Comparison of ENCODE assay signal across 10 mouse cellular contexts in genomic region chr7:118981346-118981745, GRCm38 (mm10). TPM values are rescaled to one million over a fixed set of nuclear protein-coding genes. Genes with fewer than 3 reads are reported as not detected.
A peak's percentile ranks its signal among the peaks of the same experiment; 100 is the strongest.
DNase-seq lines count a peak whose midpoint lies in the region; ATAC-seq and TF ChIP-seq lines count a peak whose summit lies in the region.
"Had no signal": no experiment of that assay in that cellular context is flagged by ENCODE, and none has a peak within 500 bp of the region (broad histone marks: within the 10 kb centered on the region; RNA-seq: fewer than 3 reads in every experiment).

No protein-coding gene starts in this region.

- H3K4me1 ChIP-seq in forebrain, embryonic 13.5 days, result peaks cover 47% of the 10 kb centered on the region
- H3K4me1 ChIP-seq in forebrain, postnatal 0 days (ENCODE audit: insufficient read depth), result peaks cover 7% of the 10 kb centered on the region; the same call in 1 of the 2 replicates
- no peaks in the 10 kb centered on the region for H3K4me1 ChIP-seq in midbrain, postnatal 0 days (ENCODE audit: insufficient read depth, low read length)
- H3K4me1 ChIP-seq in midbrain, embryonic 10.5 days, result peaks cover 41% of the 10 kb centered on the region
- H3K4me1 ChIP-seq in limb, embryonic 10.5 days, result 0 out of 2 replicates have a peak, but pooled peaks cover 3% of the 10 kb centered on the region
- H3K4me1 ChIP-seq in liver, postnatal 0 days (ENCODE audit: insufficient read depth), result 0 out of 2 replicates have a peak, but pooled peaks cover 2% of the 10 kb centered on the region

- no peak for ATAC-seq in forebrain, embryonic 13.5 days
- no peak for ATAC-seq in forebrain, postnatal 0 days
- no peak for ATAC-seq in midbrain, postnatal 0 days (ENCODE audit: low FRiP score)
- no peak for ATAC-seq in liver, postnatal 0 days
- ATAC-seq: midbrain, embryonic 15.5 days had no signal

- peak overlapping the region; percentile 16; the same call in 1 of the 2 replicates for H3K9ac ChIP-seq in forebrain, embryonic 13.5 days
- H3K9ac ChIP-seq in forebrain, postnatal 0 days, result no peak overlapping the region
- H3K9ac ChIP-seq in midbrain, postnatal 0 days (replicated peaks; ENCODE audit: low read length, poor library complexity, severe bottlenecking), result no peak overlapping the region
- no peak overlapping the region for H3K9ac ChIP-seq in liver, postnatal 0 days (replicated peaks)
- H3K9ac ChIP-seq: limb, embryonic 12.5 days; midbrain, embryonic 15.5 days had no signal

- intact Hi-C loops in gastrocnemius, postnatal 14 days (cut with DNase I; ENCODE audit: low total_unique reads), result no loop called here

- no peaks in the 10 kb centered on the region for H3K27me3 ChIP-seq in forebrain, embryonic 13.5 days
- H3K27me3 ChIP-seq in forebrain, postnatal 0 days (ENCODE audit: insufficient read depth, low read length), result no peaks in the 10 kb centered on the region
- no peaks in the 10 kb centered on the region for H3K27me3 ChIP-seq in midbrain, postnatal 0 days (ENCODE audit: insufficient read depth, low read length)
- H3K27me3 ChIP-seq in midbrain, embryonic 10.5 days (ENCODE audit: low read depth, poor library complexity, severe bottlenecking), result no peaks in the 10 kb centered on the region
- no peaks in the 10 kb centered on the region for H3K27me3 ChIP-seq in limb, embryonic 10.5 days (ENCODE audit: low read depth, poor library complexity, severe bottlenecking)
- H3K27me3 ChIP-seq in liver, postnatal 0 days (ENCODE audit: insufficient read depth, low read length), result no peaks in the 10 kb centered on the region
- H3K27me3 ChIP-seq: limb, embryonic 12.5 days; midbrain, embryonic 15.5 days had no signal

- TF ChIP-seq EP300 in liver, postnatal 0 days (IDR thresholded peaks at IDR 0.05; ENCODE audit: low read depth), result no peak

- H3K36me3 ChIP-seq in forebrain, embryonic 13.5 days (ENCODE audit: poor library complexity, severe bottlenecking), result peaks cover 59% of the 10 kb centered on the region
- H3K36me3 ChIP-seq in forebrain, postnatal 0 days (ENCODE audit: insufficient read depth), result no peaks in the 10 kb centered on the region; the same call in 1 of the 2 replicates
- no peaks in the 10 kb centered on the region for H3K36me3 ChIP-seq in midbrain, postnatal 0 days (ENCODE audit: insufficient read depth, low read length)
- H3K36me3 ChIP-seq in midbrain, embryonic 10.5 days, result peaks cover 78% of the 10 kb centered on the region
- peaks cover 60% of the 10 kb centered on the region for H3K36me3 ChIP-seq in limb, embryonic 10.5 days
- H3K36me3 ChIP-seq in liver, postnatal 0 days (replicated peaks; ENCODE audit: insufficient read depth, low read length), result no peaks in the 10 kb centered on the region
- H3K36me3 ChIP-seq: midbrain, embryonic 15.5 days had no signal

- H3K9me3 ChIP-seq in forebrain, embryonic 13.5 days (replicated peaks), result no peaks in the 10 kb centered on the region
- H3K9me3 ChIP-seq in forebrain, postnatal 0 days (ENCODE audit: low read length), result no peaks in the 10 kb centered on the region
- no peaks in the 10 kb centered on the region for H3K9me3 ChIP-seq in midbrain, postnatal 0 days (ENCODE audit: low read length)
- no peaks in the 10 kb centered on the region for H3K9me3 ChIP-seq in midbrain, embryonic 10.5 days (replicated peaks)
- no peaks in the 10 kb centered on the region for H3K9me3 ChIP-seq in limb, embryonic 10.5 days (replicated peaks)
- no peaks in the 10 kb centered on the region for H3K9me3 ChIP-seq in liver, postnatal 0 days (ENCODE audit: low read length)
- H3K9me3 ChIP-seq: limb, embryonic 12.5 days; midbrain, embryonic 15.5 days had no signal

- 74% methylated on average over 4 of the region's 4 CpGs for WGBS in forebrain, embryonic 13.5 days
- 81% methylated on average over 4 of the region's 4 CpGs for WGBS in forebrain, postnatal 0 days
- WGBS in midbrain, postnatal 0 days, result 71% methylated on average over 4 of the region's 4 CpGs
- 86% methylated on average over 4 of the region's 4 CpGs for WGBS in midbrain, embryonic 10.5 days
- WGBS in limb, embryonic 10.5 days, result 78% methylated on average over 4 of the region's 4 CpGs
- 51% methylated on average over 4 of the region's 4 CpGs for WGBS in liver, postnatal 0 days (ENCODE audit: insufficient replicate concordance)

- TF ChIP-seq CTCF in forebrain, postnatal 0 days (IDR thresholded peaks at IDR 0.05; ENCODE audit: low read depth), result no peak
- TF ChIP-seq CTCF in midbrain, postnatal 0 days (IDR thresholded peaks at IDR 0.05), result no peak
- no peak for TF ChIP-seq CTCF in liver, postnatal 0 days (IDR thresholded peaks at IDR 0.05; ENCODE audit: low read depth)

- no peak for DNase-seq in forebrain, postnatal 0 days
- peak; percentile 68 for DNase-seq in midbrain, postnatal 0 days (ENCODE audit: low spot score)
- no peak for DNase-seq in midbrain, embryonic 10.5 days (ENCODE audit: low spot score)
- peak; percentile 46 for DNase-seq in gastrocnemius, postnatal 14 days
- peak; percentile 66 for DNase-seq in lung, postnatal 36 days
- DNase-seq in limb, embryonic 10.5 days (ENCODE audit: low spot score), result no peak
- no peak for DNase-seq in liver, postnatal 0 days

- no peak overlapping the region for H3K4me3 ChIP-seq in forebrain, embryonic 13.5 days
- H3K4me3 ChIP-seq in forebrain, postnatal 0 days (ENCODE audit: low read depth, low read length), result no peak overlapping the region
- no peak overlapping the region for H3K4me3 ChIP-seq in midbrain, postnatal 0 days (ENCODE audit: low read depth, low read length)
- H3K4me3 ChIP-seq in midbrain, embryonic 10.5 days, result no peak overlapping the region
- H3K4me3 ChIP-seq in limb, embryonic 10.5 days, result no peak overlapping the region
- H3K4me3 ChIP-seq in liver, postnatal 0 days (ENCODE audit: low read depth, low read length), result no peak overlapping the region
- H3K4me3 ChIP-seq: limb, embryonic 12.5 days; midbrain, embryonic 15.5 days had no signal

- H3K27ac ChIP-seq in forebrain, embryonic 13.5 days, result no peak overlapping the region
- H3K27ac ChIP-seq in forebrain, postnatal 0 days (ENCODE audit: low read depth, low read length), result no peak overlapping the region
- no peak overlapping the region for H3K27ac ChIP-seq in midbrain, postnatal 0 days (ENCODE audit: low read depth, low read length)
- no peak overlapping the region for H3K27ac ChIP-seq in midbrain, embryonic 10.5 days (replicated peaks)
- H3K27ac ChIP-seq in limb, embryonic 10.5 days, result no peak overlapping the region
- no peak overlapping the region for H3K27ac ChIP-seq in liver, postnatal 0 days (ENCODE audit: low read depth)
- H3K27ac ChIP-seq: limb, embryonic 12.5 days; midbrain, embryonic 15.5 days had no signal

- H3K4me2 ChIP-seq in forebrain, embryonic 13.5 days, result no peak overlapping the region
- no peak overlapping the region for H3K4me2 ChIP-seq in forebrain, postnatal 0 days (ENCODE audit: low read depth)
- no peak overlapping the region for H3K4me2 ChIP-seq in midbrain, postnatal 0 days (ENCODE audit: low read depth, low read length, poor library complexity, severe bottlenecking)
- no peak overlapping the region for H3K4me2 ChIP-seq in liver, postnatal 0 days (ENCODE audit: low read depth, low read length)
- H3K4me2 ChIP-seq: limb, embryonic 12.5 days; midbrain, embryonic 15.5 days had no signal

RNA-seq across cellular contexts. Expression of gene Gprc5b, which starts 13.7 kb away (rescaled TPM):
- polyA plus RNA-seq in forebrain, embryonic 13.5 days (2015; fragmentation: Nextera tagmentation; extraction: Ambion mirVana), result 8.4 and 9.7 TPM in 2 replicates
- total RNA-seq in forebrain, postnatal 0 days (2014; rRNA removed), result 18.7 and 34.0 TPM in 2 replicates
- polyA plus RNA-seq in forebrain, postnatal 0 days (2015; fragmentation: Nextera tagmentation; extraction: Ambion mirVana), result 6.7 and 6.9 TPM in 2 replicates
- total RNA-seq in midbrain, postnatal 0 days (2014; rRNA removed), result 19.9 and 30.1 TPM in 2 replicates
- 6.1 and 6.6 TPM in 2 replicates for polyA plus RNA-seq in midbrain, postnatal 0 days (2015; fragmentation: Nextera tagmentation; extraction: Ambion mirVana)
- polyA plus RNA-seq in midbrain, embryonic 10.5 days (2016; fragmentation: Nextera tagmentation; extraction: Ambion mirVana), result 10.1 and 13.6 TPM in 2 replicates
- 10 to 100 TPM; 22.5 to 23.2 TPM for total RNA-seq in gastrocnemius, postnatal 14 days (2021)
- polyA plus RNA-seq in limb, embryonic 10.5 days (2016; fragmentation: Nextera tagmentation; extraction: Ambion mirVana), result 6.6 and 8.2 TPM in 2 replicates
- polyA plus RNA-seq in liver, postnatal 0 days (2015; fragmentation: Nextera tagmentation; extraction: Ambion mirVana), result 0.20 and 0.33 TPM in 2 replicates

Comparison
In these comparisons a context has a peak if more than half of its experiments do, and no peak if none do; other contexts are left out.
1. DNase-seq: peak in midbrain, postnatal 0 days (single experiment), gastrocnemius, postnatal 14 days (single experiment) and lung, postnatal 36 days (single experiment); none in forebrain, postnatal 0 days (single experiment), midbrain, embryonic 10.5 days (single experiment), limb, embryonic 10.5 days (single experiment) and liver, postnatal 0 days (single experiment).